Mouse (Mus musculus) MEL (cell line): ENCODE measurements around the gene Tmem11. TPM values are rescaled to one million over a fixed set of nuclear protein-coding genes. Genes with fewer than 3 reads are reported as not detected.

ENCODE experiments used
- polyA plus RNA-seq, 2 experiments: library from polyadenylated mRNA; stranded (reverse) in 1 of 2; unstranded in 1 of 2; fragments of >175 nt in 1 of 2; fragments of >200 nt in 1 of 2; gene quantifications; 2 replicates each; pipeline versions ENCODE4 v1.2.1 to v1.2.4; 2012; ENCODE audit warnings: low replicate concordance in 2 of 2, low read depth in 1 of 2; ENCODE audit not compliant: insufficient read length in 2 of 2, insufficient read depth in 1 of 2, missing spikeins in 1 of 2
- total RNA-seq: library from RNA; depleted of rRNA; stranded (reverse); fragments of 300-350 nt; gene quantifications from 2 replicates; pipeline ENCODE4 v1.2.3, GENCODE M21; 2012; rRNA removed

Tmem11 gene
- total and polyA plus RNA-seq, 3 experiments, result 117 to 125 TPM; not detected in 1

Other genes starting within 250 kb of the Tmem11 start
- 9.3 and 11.6 TPM in 2 replicates for gene Llgl1, start 179.5 kb downstream of the Tmem11 start, total RNA-seq
- 10 to 100 TPM in 1 of 2 experiments, not detected in 1; 23.9 TPM for gene Llgl1, start 179.5 kb downstream of the Tmem11 start, polyA plus RNA-seq
- 71.8 and 78.7 TPM in 2 replicates for gene Flii, start 152.0 kb downstream of the Tmem11 start, total RNA-seq
- 100 to 1,000 TPM in 1 of 2 experiments, not detected in 1; 111 TPM for gene Flii, start 152.0 kb downstream of the Tmem11 start, polyA plus RNA-seq
- 14.2 and 14.6 TPM in 2 replicates for gene Mief2, start 150.9 kb downstream of the Tmem11 start, total RNA-seq
- 10 to 100 TPM in 1 of 2 experiments, not detected in 1; 13.4 TPM for gene Mief2, start 150.9 kb downstream of the Tmem11 start, polyA plus RNA-seq
- gene Top3a, start 101.9 kb downstream of the Tmem11 start, total RNA-seq, result 17.7 and 19.3 TPM in 2 replicates
- 10 to 100 TPM in 1 of 2 experiments, not detected in 1; 18.4 TPM for gene Top3a, start 101.9 kb downstream of the Tmem11 start, polyA plus RNA-seq
- gene Smcr8, start 101.7 kb downstream of the Tmem11 start, total RNA-seq, result 17.0 and 20.0 TPM in 2 replicates
- gene Smcr8, start 101.7 kb downstream of the Tmem11 start, polyA plus RNA-seq, result 10 to 100 TPM in 1 of 2 experiments, not detected in 1; 20.5 TPM
- gene Shmt1, start 67.6 kb downstream of the Tmem11 start, total RNA-seq, result 63.3 and 71.4 TPM in 2 replicates
- gene Shmt1, start 67.6 kb downstream of the Tmem11 start, polyA plus RNA-seq, result 10 to 100 TPM in 1 of 2 experiments, not detected in 1; 55.3 TPM
- 67.8 and 81.5 TPM in 2 replicates for gene Dhrs7b, start 48.6 kb downstream of the Tmem11 start, total RNA-seq
- gene Dhrs7b, start 48.6 kb downstream of the Tmem11 start, polyA plus RNA-seq, result 10 to 100 TPM; 49.5 to 94.7 TPM
- 3.0 and 3.9 TPM in 2 replicates for gene Natd1, start 35.5 kb upstream of the Tmem11 start, total RNA-seq
- gene Natd1, start 35.5 kb upstream of the Tmem11 start, polyA plus RNA-seq, result 10 to 100 TPM in 1 of 2 experiments, not detected in 1; 10.9 TPM
- gene Map2k3, start 52.8 kb upstream of the Tmem11 start, total RNA-seq, result 69.2 and 73.2 TPM in 2 replicates
- gene Map2k3, start 52.8 kb upstream of the Tmem11 start, polyA plus RNA-seq, result 100 to 1,000 TPM; 111 to 132 TPM
- not detected in 2 replicates for gene Kcnj12, start 143.3 kb upstream of the Tmem11 start, total RNA-seq
- gene Kcnj12, start 143.3 kb upstream of the Tmem11 start, polyA plus RNA-seq, result not detected
- 7.7 and 11.9 TPM in 2 replicates for gene Tnfrsf13b, start 247.5 kb upstream of the Tmem11 start, total RNA-seq
- 10 to 100 TPM in 1 of 2 experiments, not detected in 1; 17.9 TPM for gene Tnfrsf13b, start 247.5 kb upstream of the Tmem11 start, polyA plus RNA-seq